Mouse (Mus musculus) spleen, adult 2 months (tissue): ENCODE results near the gene Tnfsf13. TPM values are rescaled to one million over a fixed set of nuclear protein-coding genes. Genes with fewer than 3 reads are reported as not detected.

ENCODE experiments used
- DNase-seq, 2 experiments: peaks; one replicate each; pipeline versions ENCODE4 v3.0.0 to v3.0.0-alpha.2; 2012 to 2021; ENCODE audit warnings: low spot score in 2 of 2, low read depth in 1 of 2
- H3K27ac ChIP-seq: fragments of 200-500 bp; 2 replicates; pipeline ENCODE4 v1.5.1; 2012; ENCODE audit warnings: low read length, inconsistent platforms; ENCODE audit not compliant: insufficient read depth
- H3K27me3 ChIP-seq: fragments of 200-500 bp; 2 replicates; pipeline ENCODE4 v1.6.1; 2012; ENCODE audit warnings: mild to moderate bottlenecking, moderate library complexity, low read length, inconsistent platforms; ENCODE audit not compliant: control insufficient read depth, insufficient read depth
- H3K36me3 ChIP-seq: fragments of 200-500 bp; 2 replicates; pipeline ENCODE4 v1.6.1; 2012; ENCODE audit warnings: mild to moderate bottlenecking, low read length, inconsistent platforms; ENCODE audit not compliant: control insufficient read depth, insufficient read depth
- H3K4me1 ChIP-seq: fragments of 200-500 bp; 2 replicates; pipeline ENCODE4 v1.6.1; 2011; ENCODE audit warnings: inconsistent platforms; ENCODE audit not compliant: control insufficient read depth, insufficient read depth, insufficient read length
- H3K4me3 ChIP-seq: fragments of 200-500 bp; 2 replicates; pipeline ENCODE4 v1.5.1; 2011; ENCODE audit warnings: mild to moderate bottlenecking, inconsistent platforms; ENCODE audit not compliant: insufficient read depth, insufficient read length; ENCODE audit errors: extremely low read depth
- CTCF ChIP-seq: fragments of 200-500 bp; IDR thresholded peaks from 2 replicates; pipeline ENCODE4 v1.5.1; 2011; ENCODE audit warnings: mild to moderate bottlenecking, inconsistent platforms; ENCODE audit not compliant: insufficient read depth, insufficient read length, insufficient replicate concordance; ENCODE audit errors: extremely low read depth
- POLR2A ChIP-seq: fragments of 200-500 bp; IDR thresholded peaks from 2 replicates; pipeline ENCODE4 v1.6.1; 2011; ENCODE audit warnings: low read depth, low read length, inconsistent platforms
- WGBS: fragments of 180-500 bp; shearing (Covaris S2); methylation state at CpG from one replicate; pipeline ENCODE4 v1.1.7; 2018; 5-methylcytosine and 5-hydroxymethylcytosine counted together
- polyA plus RNA-seq: library from polyadenylated mRNA; depleted of rRNA; stranded (reverse); fragments of >200 nt; gene quantifications from 2 replicates; pipeline ENCODE4 v1.2.3, GENCODE M21; 2012

Gene Tnfsf13
- polyA plus RNA-seq, 1 experiment: 4.6 TPM

GRCm38 (mm10) chr11:69687061-69687460 is 1.5 kb upstream of the Tnfsf13 start:
- WGBS: 90% methylated on average over 5 of the region's 5 CpGs
- Histone ChIP-seq H3K4me3 (no peak overlapping the region), H3K36me3 (no peaks in the 10 kb centered on the region)

GRCm38 (mm10) chr11:69686377-69686776 is 793 bp upstream of the Tnfsf13 start:
- WGBS: 64% methylated on average over 4 of the region's 4 CpGs
- no peak overlapping the region; the same call in 1 of the 2 replicates for H3K27ac ChIP-seq

More at GRCm38 (mm10) chr11:69687061-69687460, 1.5 kb upstream of the Tnfsf13 start:
- Histone ChIP-seq H3K4me1 (no peaks in the 10 kb centered on the region), H3K27me3 (no peaks in the 10 kb centered on the region), H3K27ac (no peak overlapping the region)
- DNase-seq: no peak
- TF ChIP-seq POLR2A: no peak
- TF ChIP-seq CTCF: no peak

GRCm38 (mm10) chr11:69684936-69685335 is 648 bp downstream of the Tnfsf13 start:
- no peaks in the 10 kb centered on the region for H3K27me3 ChIP-seq
- DNase-seq: no peak
- no peaks in the 10 kb centered on the region for H3K36me3 ChIP-seq
- peak overlapping the region; percentile 90 for H3K27ac ChIP-seq
- WGBS: 86% methylated on average over 6 of the region's 6 CpGs
- no peak overlapping the region for H3K4me3 ChIP-seq
- TF ChIP-seq POLR2A (no peak), CTCF (no peak)
- no peaks in the 10 kb centered on the region for H3K4me1 ChIP-seq

More at GRCm38 (mm10) chr11:69686377-69686776, 793 bp upstream of the Tnfsf13 start:
- Histone ChIP-seq H3K4me1 (no peaks in the 10 kb centered on the region), H3K36me3 (no peaks in the 10 kb centered on the region), H3K27me3 (no peaks in the 10 kb centered on the region), H3K4me3 (no peak overlapping the region)
- DNase-seq: no peak
- TF ChIP-seq POLR2A: no peak
- TF ChIP-seq CTCF: no peak

- Histone ChIP-seq H3K36me3 (no peaks in the 10 kb centered on the region), H3K4me1 (no peaks in the 10 kb centered on the region), H3K4me3 (no peak overlapping the region), H3K27me3 (no peaks in the 10 kb centered on the region), H3K27ac (no peak overlapping the region; the same call in 1 of the 2 replicates)
- 83% methylated on average over 12 of the region's 12 CpGs for WGBS
- TF ChIP-seq CTCF: no peak
- no peak for TF ChIP-seq POLR2A
- no peak for DNase-seq
Measured at GRCm38 (mm10) chr11:69684128-69684745, 1.3 kb downstream of the Tnfsf13 start.

GRCm38 (mm10) chr11:69683576-69683975 is 2.0 kb downstream of the Tnfsf13 start:
- no peak overlapping the region for H3K4me3 ChIP-seq
- no peak for TF ChIP-seq CTCF
- TF ChIP-seq POLR2A: no peak
- no peak overlapping the region for H3K27ac ChIP-seq
- no peak for DNase-seq
- WGBS: 89% methylated on average over 7 of the region's 7 CpGs
- peaks cover under 1% of the 10 kb centered on the region; the same call in 1 of the 2 replicates for H3K36me3 ChIP-seq
- no peaks in the 10 kb centered on the region for H3K27me3 ChIP-seq
- no peaks in the 10 kb centered on the region for H3K4me1 ChIP-seq

- Histone ChIP-seq H3K27ac (no peak overlapping the region), H3K4me1 (no peaks in the 10 kb centered on the region), H3K27me3 (no peaks in the 10 kb centered on the region), H3K4me3 (no peak overlapping the region), H3K36me3 (peaks cover 6% of the 10 kb centered on the region; the same call in 1 of the 2 replicates)
- TF ChIP-seq CTCF (peak; percentile 78; the same call in 1 of the 2 replicates), POLR2A (no peak)
- DNase-seq: peak; percentile 77 to 82
- 31% methylated on average over 12 of the region's 12 CpGs for WGBS
Measured at GRCm38 (mm10) chr11:69682840-69683533, 2.6 kb downstream of the Tnfsf13 start.
